Mouse (Mus musculus): ENCODE results near the gene Pecr. TPM values are rescaled to one million over a fixed set of nuclear protein-coding genes. Genes with fewer than 3 reads are reported as not detected.
"Not testable (repeated sequence)": the region's sequence is repeated elsewhere in the genome, so short reads cannot be mapped to it uniquely, and the experiment has no call there.

Pecr gene
- total RNA-seq, 2 experiments from 2014 or later: 10.1 to 14.8 TPM

DNA sequence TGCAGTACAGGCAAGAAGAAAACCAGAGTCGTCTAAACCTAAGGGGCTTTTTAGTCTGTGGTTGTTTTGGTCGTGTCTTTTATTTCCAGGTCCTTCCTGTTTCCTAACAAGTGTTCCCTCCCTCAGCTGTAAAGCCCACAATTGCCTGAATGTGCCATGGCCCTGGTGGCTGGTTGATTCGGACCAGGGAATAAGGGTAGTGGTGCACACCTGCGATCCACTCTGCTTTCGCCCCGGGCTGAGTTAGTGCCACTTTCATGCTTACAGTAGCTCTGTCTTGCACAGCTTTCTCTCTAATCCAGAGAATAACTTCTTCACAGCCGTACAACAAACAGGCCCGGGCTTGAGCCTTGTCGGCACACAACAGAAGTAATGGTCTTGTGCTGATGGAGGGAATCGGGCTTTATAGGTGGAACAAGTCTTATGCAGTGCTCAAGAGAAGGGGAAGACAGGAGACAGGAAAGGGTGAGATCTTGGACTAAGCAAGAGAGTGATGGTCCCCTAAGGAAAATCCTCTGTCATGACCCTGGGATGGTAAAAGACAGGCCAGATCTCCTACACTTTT, 46.0 kb downstream of the Pecr start:
- ATAC-seq (replicated peaks; ENCODE audit: poor library complexity, severe bottlenecking): peak; percentile 23; the same call in 1 of the 2 replicates

DNA sequence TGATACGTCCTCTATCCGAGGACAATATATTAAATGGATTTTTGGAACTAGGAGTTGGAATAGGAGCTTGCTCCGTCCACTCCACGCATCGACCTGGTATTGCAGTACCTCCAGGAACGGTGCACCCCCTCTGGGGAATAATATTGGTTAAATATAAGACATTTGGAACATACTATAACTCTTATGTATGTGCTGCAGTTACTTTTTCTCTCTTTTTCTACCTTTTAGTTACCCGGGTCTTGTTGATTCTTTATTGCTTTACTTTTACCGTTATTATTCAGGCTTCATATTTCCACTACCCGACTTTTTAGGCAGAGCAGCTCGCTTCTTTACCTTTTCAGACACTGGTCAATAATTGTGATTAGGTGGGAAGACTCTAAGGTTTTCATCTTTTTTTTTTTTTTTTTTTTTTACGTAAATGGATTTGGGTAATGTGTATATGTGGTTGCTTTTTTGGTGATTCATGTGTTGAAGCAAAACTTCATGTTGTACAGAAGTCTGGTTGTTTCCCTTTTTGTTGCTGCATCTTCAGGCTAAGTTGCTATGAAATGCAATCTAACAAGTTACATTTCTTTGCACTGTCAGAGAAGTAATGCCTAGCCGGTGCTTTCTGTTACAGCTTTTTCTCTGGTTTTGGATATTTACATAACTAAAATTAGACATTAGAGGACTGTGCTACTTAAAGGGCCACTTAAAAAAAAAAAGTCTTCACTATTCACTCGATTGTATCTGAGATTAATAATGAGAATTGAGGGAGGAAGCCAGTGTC, 46.9 kb downstream of the Pecr start:
- ATAC-seq (replicated peaks; ENCODE audit: poor library complexity, severe bottlenecking): peak; percentile 41

DNA sequence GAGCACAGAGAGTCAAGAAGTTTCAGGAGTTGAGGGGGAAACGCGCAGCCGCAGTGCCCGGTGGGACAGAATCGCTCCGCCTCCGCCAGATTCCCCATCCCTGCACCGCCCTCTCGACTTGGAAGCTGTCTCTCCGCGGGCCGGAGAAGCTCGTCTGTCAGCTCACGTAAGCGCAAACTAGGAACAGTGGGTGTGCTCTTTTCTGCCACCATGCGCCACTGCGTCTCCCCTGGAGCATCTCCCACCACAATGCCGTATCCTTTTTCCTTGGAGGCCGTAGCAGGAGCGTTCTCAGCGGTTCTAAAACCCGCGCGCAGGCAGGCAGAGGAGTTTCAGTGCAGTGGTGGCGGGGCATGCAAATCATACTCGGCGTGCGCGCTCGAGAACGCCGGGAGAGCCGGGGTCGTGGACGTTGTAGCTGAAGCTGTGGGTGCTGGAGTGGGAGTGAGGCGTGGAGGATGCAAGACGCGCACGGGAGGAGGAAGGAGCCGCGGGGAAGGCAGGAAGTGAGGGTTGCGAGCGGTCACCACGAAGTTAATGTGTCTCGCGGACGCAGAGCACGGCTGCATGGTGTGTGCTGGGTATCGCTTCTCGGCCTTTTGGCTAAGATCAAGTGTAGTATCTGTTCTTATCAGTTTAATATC, 47.6 kb downstream of the Pecr start:
- ATAC-seq (replicated peaks; ENCODE audit: poor library complexity, severe bottlenecking): peak; percentile 92

DNA sequence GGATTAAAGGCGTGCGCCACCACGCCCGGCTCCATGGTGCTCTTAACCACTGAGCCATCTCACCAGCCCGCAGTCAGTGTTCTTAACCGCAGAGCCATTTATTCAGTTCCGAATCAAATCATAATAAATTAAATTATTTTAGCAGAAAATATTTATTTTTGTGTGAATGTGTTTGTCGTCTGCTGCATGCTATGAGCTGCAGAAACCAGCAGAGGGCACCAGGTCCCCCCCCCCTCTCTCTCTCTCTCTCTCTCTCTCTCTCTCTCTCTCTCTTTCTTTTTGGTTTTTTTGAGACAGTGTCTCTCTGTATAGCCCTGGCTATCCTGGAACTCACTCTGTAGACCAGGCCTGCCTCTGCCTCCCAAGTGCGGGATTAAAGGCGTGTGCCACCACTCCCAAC, 51.5 kb downstream of the Pecr start:
- not testable (repeated sequence) for ATAC-seq (replicated peaks; ENCODE audit: poor library complexity, severe bottlenecking)

DNA sequence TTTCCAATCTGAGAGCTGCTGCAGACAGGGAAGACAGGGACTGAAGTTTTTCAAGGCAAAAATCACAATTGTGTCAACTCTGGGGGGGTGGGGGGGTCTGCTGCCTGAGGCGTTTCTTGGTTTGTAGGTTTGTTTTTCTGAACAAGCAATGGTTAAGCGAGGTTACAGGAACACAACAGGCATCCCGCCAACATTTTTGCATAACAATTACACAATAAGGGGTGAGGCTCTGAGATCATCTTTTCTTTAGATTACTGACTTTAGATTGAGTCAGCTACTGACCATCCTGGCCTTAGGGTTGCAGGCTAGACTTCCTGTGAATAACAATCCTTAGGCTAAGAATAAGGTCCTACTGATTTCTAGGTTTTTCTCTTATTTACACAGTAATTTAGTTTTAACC, 55.1 kb downstream of the Pecr start:
- peak; percentile 34 for ATAC-seq (replicated peaks; ENCODE audit: poor library complexity, severe bottlenecking)

DNA sequence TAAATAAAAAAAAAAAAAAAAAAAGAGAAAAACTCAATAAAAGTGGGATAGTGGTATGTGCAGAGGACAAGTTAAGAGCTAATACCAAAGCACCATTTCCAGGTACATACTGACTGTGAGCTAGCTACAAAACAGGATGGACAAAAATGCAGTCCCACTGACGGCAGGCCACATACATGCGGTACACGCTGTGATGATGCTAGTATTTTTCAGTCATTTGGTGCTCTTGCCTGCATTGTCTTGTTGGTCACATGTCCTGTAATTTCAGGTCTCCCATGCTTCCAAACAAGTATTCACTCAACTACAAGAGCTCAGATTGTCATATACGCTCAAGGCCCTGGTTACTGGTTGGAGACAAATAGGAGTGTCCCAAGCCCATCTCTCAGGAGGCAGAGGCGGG, 56.6 kb downstream of the Pecr start:
- ATAC-seq (replicated peaks; ENCODE audit: poor library complexity, severe bottlenecking): no peak

DNA sequence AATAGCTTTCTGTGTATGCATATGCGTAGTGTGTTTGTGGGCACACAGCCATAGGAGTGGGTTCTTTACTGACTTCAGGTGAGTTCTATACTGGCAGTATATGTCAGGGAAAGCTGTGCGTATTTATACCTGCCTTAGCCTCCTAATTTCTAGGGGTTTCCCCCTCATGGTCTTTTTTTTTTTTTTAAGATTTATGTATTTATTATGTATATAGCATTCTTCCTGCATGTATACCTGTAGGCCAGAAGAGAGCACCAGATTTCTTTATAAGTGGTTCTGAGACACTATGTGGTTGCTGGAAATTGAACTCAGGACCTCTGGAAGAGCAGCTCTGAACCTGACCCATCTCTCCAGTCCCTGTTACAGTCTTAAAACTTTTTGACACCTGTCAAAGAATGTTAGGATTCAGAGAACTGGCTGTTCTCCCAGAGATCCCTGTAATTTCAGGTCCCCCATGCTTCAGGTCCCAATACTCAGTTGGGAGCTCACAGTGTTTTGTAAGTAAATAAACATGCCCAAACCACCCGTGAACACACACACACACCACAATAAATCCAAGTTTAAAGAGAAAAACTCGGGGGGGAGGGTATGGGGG, 57.1 kb downstream of the Pecr start:
- ATAC-seq (replicated peaks; ENCODE audit: poor library complexity, severe bottlenecking): no peak

DNA sequence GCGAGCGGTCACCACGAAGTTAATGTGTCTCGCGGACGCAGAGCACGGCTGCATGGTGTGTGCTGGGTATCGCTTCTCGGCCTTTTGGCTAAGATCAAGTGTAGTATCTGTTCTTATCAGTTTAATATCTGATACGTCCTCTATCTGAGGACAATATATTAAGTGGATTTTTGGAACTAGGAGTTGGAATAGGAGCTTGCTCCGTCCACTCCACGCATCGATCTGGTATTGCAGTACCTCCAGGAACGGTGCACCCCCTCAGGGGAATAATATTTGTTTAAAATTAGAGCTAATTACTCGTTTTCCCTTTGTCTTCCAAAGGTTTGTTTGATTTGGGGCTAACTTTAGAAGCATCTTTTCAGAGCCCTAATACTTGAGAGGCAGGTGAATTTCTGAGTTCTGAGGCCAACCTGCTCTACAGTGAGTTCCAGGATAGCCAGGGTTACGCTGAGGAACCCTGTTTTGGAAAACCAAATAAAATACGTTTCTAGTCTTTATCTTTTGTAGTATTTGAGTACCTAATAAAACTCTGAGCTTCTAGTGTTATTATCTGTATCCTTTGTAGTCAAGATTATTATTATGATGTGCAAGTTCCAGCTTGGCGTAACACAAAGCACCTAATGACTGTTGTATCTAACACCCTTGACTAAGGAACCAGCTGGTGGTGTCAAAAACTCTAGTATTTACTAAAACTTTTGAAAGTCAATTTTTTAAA, 57.8 kb downstream of the Pecr start:
- peak; percentile 45 for ATAC-seq (replicated peaks; ENCODE audit: poor library complexity, severe bottlenecking)

DNA sequence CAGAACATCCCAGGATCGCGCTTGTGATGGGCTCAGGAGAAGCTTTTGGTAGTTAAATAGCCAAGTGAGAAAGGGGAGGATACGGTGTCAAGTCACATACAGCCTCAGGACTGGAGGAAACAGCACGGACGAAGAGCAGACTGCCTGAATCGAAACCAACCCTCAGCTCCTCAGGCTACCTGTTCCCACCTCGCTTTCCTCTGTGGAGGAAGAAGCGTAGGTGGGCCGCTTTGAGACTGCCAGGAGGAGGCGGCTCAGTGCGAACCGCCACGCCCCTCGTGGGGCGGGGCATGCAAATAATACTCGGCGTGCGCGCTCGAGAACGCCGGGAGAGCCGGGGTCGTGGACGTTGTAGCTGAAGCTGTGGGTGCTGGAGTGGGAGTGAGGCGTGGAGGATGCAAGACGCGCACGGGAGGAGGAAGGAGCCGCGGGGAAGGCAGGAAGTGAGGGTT, 58.4 kb downstream of the Pecr start:
- ATAC-seq (replicated peaks; ENCODE audit: poor library complexity, severe bottlenecking): peak; percentile 78

DNA sequence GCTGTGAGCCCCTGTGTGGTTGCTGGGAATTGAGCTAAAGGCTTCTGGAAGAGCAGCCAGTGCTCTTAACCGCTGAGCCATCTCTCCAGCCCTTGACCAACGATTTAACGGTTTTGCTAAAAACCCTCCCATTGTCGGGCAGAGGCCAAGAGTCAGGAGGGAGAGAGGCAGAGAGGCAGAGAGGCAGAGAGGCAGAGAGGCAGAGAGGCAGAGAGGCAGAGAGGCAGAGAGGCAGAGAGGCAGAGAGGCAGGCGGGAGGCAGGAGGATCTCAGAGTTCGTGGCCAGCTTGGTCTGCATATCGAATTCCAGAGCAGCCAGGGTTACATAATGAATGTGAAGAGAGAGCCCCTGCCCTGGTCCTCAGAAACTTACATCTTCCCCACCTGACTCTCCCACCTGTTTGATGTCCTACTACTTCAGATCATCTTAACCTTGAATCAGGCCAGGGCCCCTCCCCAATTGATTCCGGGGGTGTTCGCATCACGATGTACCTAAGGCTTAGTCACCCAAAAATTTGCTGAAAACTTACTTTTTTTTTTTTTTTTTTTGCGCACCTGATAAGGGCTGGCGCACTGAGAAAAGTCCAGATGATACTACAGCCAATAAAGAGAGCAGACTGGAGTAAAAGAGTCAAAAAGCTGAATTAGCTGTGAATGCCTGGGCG, 58.9 kb downstream of the Pecr start:
- ATAC-seq (replicated peaks; ENCODE audit: poor library complexity, severe bottlenecking): no peak

DNA sequence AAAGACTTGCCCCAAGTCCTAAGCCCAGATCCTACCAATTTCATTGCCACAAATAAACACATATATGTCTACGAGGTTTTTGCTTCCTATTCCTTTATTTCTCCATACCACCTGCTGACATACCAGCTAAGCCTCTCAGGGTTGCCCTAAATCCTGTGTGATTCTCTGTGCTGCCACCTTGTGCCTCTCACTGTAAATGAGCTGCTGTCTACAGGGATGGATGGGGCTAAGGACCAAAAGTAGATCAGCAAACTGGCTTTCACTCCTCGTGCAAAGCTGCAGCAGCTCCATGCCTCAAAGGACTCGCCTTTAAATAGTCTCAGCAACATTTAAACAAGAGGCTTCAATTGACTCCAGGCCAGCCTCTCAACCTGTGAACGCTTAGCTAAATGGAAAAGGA, 64.1 kb downstream of the Pecr start:
- peak; percentile 66; the same call in 1 of the 2 replicates for ATAC-seq (replicated peaks; ENCODE audit: poor library complexity, severe bottlenecking)

DNA sequence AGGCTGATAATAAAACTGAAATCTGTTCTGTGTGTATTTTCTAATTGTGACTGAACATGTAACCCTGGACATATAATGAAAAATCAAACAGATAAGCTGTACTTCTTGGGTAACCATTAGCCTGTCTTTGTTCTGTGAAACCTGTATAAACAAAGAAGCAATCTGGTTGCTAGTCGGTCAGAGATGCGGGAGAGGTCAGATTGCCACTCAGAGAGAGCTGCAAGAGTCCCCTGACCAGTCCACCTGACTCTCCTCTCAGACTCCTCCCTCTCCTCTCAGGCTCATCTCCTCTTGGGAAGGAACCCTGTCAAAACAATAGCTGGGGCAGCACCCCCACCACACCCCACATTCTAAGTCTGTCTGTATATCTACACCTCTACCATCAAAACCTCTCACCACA, 65.0 kb downstream of the Pecr start:
- ATAC-seq (replicated peaks; ENCODE audit: poor library complexity, severe bottlenecking): no peak

DNA sequence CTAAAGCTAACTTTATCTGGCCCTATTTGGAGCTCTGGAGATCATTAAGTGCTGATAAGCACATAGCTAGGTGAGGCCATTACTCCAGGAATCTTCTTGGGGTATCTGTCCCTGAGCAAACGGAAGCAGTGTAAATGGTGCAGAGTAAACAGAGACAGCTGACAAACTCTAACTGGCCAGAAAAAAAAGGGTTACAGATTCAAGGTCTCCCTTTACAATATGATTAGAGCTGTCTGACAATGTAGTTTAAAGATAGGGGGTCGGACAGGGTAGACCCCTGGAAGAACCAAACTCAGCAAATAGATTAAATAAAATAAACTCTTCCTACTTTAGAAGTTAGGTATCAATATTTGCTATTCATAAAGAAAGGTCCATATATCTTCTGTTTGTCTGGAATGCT, 65.5 kb downstream of the Pecr start:
- ATAC-seq (replicated peaks; ENCODE audit: poor library complexity, severe bottlenecking): no peak

DNA sequence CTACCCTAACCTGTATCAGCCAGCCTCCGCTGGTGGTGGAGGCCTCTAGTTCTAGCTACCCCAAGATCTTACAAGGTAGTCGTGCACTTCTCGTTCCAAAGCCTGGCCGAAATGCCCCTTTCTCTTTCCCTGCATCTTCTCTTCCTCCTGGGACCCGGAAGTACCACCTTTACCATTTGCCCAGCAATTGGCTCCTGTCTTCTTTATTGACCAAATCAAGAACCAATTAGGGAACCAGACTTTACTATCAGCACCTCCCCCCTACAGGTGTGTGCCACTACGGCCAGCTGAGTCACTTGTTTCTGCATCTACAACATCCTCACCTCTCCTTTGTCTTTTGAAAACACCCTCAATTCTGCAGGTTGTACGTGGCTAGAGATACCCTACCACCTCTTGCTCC, 67.4 kb downstream of the Pecr start:
- no peak for ATAC-seq (replicated peaks; ENCODE audit: poor library complexity, severe bottlenecking)

DNA sequence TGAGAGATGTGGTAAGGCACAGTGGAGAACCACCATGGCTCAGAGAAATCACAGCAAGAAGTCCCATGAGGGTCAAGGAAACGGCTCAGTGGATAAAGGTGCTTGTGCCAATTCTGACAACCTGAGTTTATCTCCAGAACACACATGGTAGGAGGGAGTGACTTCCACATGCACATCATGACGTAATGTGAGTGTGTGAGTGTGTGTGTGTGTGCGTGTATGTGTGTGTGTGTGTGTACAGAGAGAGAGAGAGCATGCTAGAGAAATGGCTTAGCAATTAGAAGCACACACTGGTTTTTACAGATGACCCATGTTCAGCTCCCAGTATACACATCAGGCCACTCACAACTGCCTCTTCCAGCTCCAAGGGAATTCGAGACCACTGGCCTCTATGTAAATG, 68.9 kb downstream of the Pecr start:
- ATAC-seq (replicated peaks; ENCODE audit: poor library complexity, severe bottlenecking): no peak

DNA sequence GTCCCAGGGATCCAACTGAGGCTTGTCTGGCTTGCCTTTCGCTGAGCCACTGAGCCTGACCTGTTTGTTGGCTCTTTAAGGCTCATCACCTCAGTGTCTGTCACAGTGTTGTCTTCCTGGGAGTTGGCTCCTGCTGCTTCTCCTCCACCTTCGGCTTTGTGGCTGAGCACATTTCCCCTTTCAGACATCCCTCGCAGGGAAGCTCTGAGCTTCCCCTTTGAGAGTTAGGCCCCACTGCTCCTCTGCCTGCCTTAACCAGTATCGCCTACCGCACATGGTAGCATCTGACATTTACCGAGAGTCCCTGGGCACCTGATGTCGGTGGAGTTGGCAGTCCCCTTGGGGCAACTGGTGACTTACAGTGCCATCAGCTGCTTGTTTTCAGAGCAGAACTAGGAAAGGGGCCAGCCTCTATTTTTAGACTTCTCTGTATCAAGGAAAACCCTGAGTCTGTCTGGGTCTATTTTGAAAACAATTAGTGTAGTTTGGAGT, 69.6 kb downstream of the Pecr start:
- ATAC-seq (replicated peaks; ENCODE audit: poor library complexity, severe bottlenecking): peak; percentile 72

DNA sequence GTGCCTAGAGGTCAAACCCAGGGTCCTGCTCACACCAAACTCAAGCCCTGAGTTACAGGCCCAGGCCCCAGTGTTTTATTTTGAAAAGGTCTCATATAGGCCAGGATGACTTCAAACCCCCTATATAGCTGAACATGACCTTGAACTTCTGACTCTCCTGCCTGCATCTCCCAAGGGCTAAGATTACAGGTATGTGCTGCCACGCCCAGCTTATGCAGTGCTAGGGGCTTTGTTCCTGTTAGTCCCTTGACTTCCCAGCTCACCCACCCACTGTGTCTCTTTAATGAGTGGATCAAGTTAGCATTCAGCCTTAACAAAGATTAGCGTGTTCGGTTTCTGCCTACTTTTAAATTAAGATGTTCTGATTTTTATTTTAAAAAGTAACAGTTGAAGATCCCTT, 70.2 kb downstream of the Pecr start:
- no peak for ATAC-seq (replicated peaks; ENCODE audit: poor library complexity, severe bottlenecking)

DNA sequence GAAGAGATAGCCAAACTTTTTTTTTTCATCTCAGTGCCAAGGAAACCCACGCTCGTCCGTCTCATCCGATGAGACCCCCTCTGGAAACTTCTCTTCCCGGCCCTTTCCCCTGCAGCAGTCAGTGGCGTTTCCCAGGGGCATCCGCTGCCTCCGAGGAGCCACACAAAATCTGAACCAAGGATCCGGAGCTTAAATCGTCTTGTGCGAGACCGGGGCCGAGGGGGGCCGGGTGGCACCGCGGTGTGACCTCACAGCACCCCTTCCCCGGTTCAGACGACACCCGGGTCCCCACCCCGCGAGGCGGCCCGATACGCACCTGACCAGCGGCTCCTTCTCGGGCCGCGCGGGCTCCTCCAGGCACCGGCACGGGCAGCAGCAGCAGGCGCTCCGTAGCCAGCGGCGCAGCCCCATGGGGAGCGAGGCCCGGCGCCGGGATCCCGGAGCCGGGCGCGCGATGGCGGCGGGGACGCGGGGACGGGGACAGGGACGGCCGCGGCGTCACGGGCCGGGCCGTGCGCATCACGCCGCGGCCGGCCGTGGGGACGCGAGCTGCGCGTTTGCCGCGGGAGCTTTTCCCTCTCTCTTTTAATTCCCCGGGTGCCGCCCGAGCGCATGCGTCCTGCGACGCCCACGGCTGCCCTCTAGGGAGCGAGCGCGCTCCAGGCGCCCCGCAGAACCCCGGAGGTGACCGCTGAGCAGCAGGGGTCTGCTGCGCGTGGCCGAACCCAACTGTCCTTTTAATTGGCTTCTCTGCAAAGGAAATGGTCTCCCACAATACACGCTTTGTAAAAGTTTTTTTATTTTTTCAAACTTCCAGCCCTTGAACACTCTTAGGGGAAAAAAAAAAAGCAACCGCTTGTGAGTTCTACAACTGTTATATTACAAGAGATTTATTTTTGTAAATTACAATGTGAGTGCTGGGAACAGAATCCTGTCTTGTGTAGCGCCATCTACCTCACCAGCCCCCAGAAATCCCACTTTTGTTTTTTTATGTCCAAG, 72.1 kb downstream of the Pecr start, which contains the start of gene Mreg:
Gene Mreg (minus strand): TSS at position 607 of the 999 bp plus-strand sequence.
- peak; percentile 65 for ATAC-seq (replicated peaks; ENCODE audit: poor library complexity, severe bottlenecking)

Measured in granulocyte monocyte progenitor cell, adult 5-6 weeks (primary cell).